Mouse (Mus musculus) intestine, embryonic 14.5 days (tissue): ENCODE measurements around the gene Ikzf2. TPM values are rescaled to one million over a fixed set of nuclear protein-coding genes. Genes with fewer than 3 reads are reported as not detected.

Experiments used
- ATAC-seq: fragments of 200-750 bp; cut with Nextera tagmentation; replicated peaks from 2 replicates; pipeline ENCODE4 v1.8.0; 2017; ENCODE audit warnings: low read depth, moderate number of reproducible peaks, moderate TSS enrichment, moderate library complexity; ENCODE audit not compliant: low FRiP score, low TSS enrichment
- DNase-seq: peaks from one replicate; pipeline ENCODE4 v3.0.0-alpha.2; 2018; ENCODE audit warnings: low spot score
- H3K27ac ChIP-seq: fragments of 300-500 bp; sonication (generic); 2 replicates; pipeline ENCODE4 v1.5.1; 2014; ENCODE audit warnings: low read depth, mild to moderate bottlenecking, control low read depth
- H3K27me3 ChIP-seq: fragments of 300-500 bp; sonication (generic); replicated peaks from 2 replicates; pipeline ENCODE4 v1.6.1; 2014; ENCODE audit warnings: low read length, control low read depth; ENCODE audit not compliant: control insufficient read depth, insufficient read depth
- H3K36me3 ChIP-seq: fragments of 300-500 bp; sonication (generic); 2 replicates; pipeline ENCODE4 v1.6.1; 2014; ENCODE audit warnings: low read length, control low read depth; ENCODE audit not compliant: control insufficient read depth, insufficient read depth
- H3K4me1 ChIP-seq: fragments of 300-500 bp; sonication (generic); replicated peaks from 2 replicates; pipeline ENCODE4 v1.6.1; 2014; ENCODE audit warnings: low read length, control low read depth, mixed read lengths; ENCODE audit not compliant: control insufficient read depth, insufficient read depth
- H3K4me2 ChIP-seq: fragments of 300-500 bp; sonication (generic); 2 replicates; pipeline ENCODE4 v1.6.1; 2014; ENCODE audit warnings: low read length
- H3K4me3 ChIP-seq: fragments of 300-500 bp; sonication (generic); 2 replicates; pipeline ENCODE4 v1.5.1; 2014; ENCODE audit warnings: low read depth, low read length, control low read depth, mixed read lengths
- H3K9ac ChIP-seq: fragments of 300-500 bp; sonication (generic); 2 replicates; pipeline ENCODE4 v1.6.1; 2014; ENCODE audit warnings: mild to moderate bottlenecking, low read length
- H3K9me3 ChIP-seq: fragments of 300-500 bp; sonication (generic); 2 replicates; pipeline ENCODE4 v1.6.1; 2016; ENCODE audit warnings: low read length, control low read depth; ENCODE audit not compliant: control insufficient read depth
- WGBS: fragments of 180-500 bp; shearing (Covaris S2); extraction: QIAGEN DNeasy Blood & Tissue Kit; methylation state at CpG from one replicate; pipeline ENCODE4 v1.1.7; 2014; 5-methylcytosine and 5-hydroxymethylcytosine counted together
- polyA plus RNA-seq: library from polyadenylated mRNA; unstranded; fragments of >200 nt; fragmentation: Nextera tagmentation; extraction: Ambion mirVana; gene quantifications from 2 replicates; pipeline ENCODE4 v1.2.1, GENCODE M21; 2014

Gene Ikzf2
- polyA plus RNA-seq, 1 experiment from 2014 or later, result 4.3 TPM

- H3K4me1 ChIP-seq, result 0 out of 2 replicates have a peak, but pooled peaks cover 3% of the 10 kb centered on the region
- H3K9ac ChIP-seq, result no peak overlapping the region
- H3K27me3 ChIP-seq, result no peaks in the 10 kb centered on the region
- ATAC-seq (no peak), DNase-seq (no peak)
- H3K9me3 ChIP-seq, result no peaks in the 10 kb centered on the region
- H3K4me3 ChIP-seq, result no peak overlapping the region
- H3K36me3 ChIP-seq, result no peaks in the 10 kb centered on the region
- H3K4me2 ChIP-seq, result no peak overlapping the region
- no peak overlapping the region for H3K27ac ChIP-seq
- 49% methylated on average over 3 of the region's 3 CpGs for WGBS
These were observed 4.8 kb downstream of the Ikzf2 start for GRCm38 (mm10) chr1:69682261-69682660.

DNA sequence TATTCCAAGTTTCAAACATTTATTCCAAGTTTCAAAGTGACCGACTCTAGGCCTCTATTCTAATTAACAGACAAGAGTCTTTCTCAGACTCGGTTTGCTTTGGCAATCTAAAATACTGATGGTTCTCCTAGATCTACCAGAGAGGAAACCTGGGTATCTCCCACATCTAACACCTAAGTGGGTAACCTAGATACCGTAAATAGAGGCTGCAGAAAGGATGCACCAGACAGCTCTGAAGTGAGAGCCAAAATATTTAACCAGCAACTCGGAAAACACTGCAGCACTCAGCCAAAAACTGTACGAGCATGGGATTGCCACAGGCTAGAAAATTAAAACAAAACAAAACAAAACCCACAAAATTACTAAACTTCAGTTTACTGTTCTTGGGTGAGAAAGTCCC is 6.0 kb downstream of the Ikzf2 start:
- 0 out of 2 replicates have a peak, but pooled peaks cover 3% of the 10 kb centered on the region for H3K4me1 ChIP-seq
- no peaks in the 10 kb centered on the region for H3K36me3 ChIP-seq
- no peak overlapping the region for H3K27ac ChIP-seq
- ATAC-seq (no peak), DNase-seq (no peak)
- no peaks in the 10 kb centered on the region for H3K27me3 ChIP-seq
- WGBS, result 80% methylated on average over 5 of the region's 5 CpGs
- H3K4me3 ChIP-seq, result no peak overlapping the region
- no peak overlapping the region for H3K4me2 ChIP-seq
- no peaks in the 10 kb centered on the region for H3K9me3 ChIP-seq
- H3K9ac ChIP-seq, result no peak overlapping the region

- ATAC-seq (no peak), DNase-seq (no peak)
- H3K4me3 ChIP-seq, result no peak overlapping the region
- WGBS, result 86% methylated on average over 4 of the region's 4 CpGs
- H3K4me1 ChIP-seq, result 0 out of 2 replicates have a peak, but pooled peaks cover 3% of the 10 kb centered on the region
- H3K4me2 ChIP-seq, result no peak overlapping the region
- no peaks in the 10 kb centered on the region for H3K9me3 ChIP-seq
- H3K9ac ChIP-seq, result no peak overlapping the region
- no peak overlapping the region for H3K27ac ChIP-seq
- H3K27me3 ChIP-seq, result no peaks in the 10 kb centered on the region
- H3K36me3 ChIP-seq, result no peaks in the 10 kb centered on the region
These were observed 6.5 kb downstream of the Ikzf2 start for GRCm38 (mm10) chr1:69680501-69680900.

DNA sequence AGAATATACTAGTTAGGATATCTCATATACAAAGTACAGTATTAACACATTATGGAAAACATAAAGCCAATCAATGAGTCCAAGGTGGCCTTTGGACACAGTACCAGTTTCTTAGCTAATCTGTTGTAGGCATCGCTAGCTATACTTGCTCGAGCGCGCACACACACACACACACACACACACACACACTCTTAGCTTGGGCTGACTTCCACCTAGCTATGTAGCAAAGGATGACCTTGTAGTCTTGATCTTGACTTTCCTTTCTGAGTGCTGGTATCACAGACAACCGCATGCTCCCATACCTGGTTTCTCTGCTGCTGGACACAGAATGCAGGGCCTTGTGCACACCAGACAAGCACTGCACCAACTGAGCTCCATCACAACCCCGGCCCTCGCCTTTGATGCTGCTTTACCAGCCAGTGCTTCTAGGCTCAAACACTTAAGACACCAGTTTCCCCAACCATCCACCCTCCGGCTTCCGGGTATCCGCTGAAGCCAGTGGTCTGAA is 17.1 kb downstream of the Ikzf2 start:
- H3K27ac ChIP-seq, result no peak overlapping the region
- no peaks in the 10 kb centered on the region for H3K27me3 ChIP-seq
- DNase-seq (no peak), ATAC-seq (no peak)
- WGBS, result 91% methylated on average over 10 of the region's 10 CpGs
- no peak overlapping the region for H3K4me3 ChIP-seq
- H3K9me3 ChIP-seq, result no peaks in the 10 kb centered on the region
- no peaks in the 10 kb centered on the region for H3K4me1 ChIP-seq
- H3K4me2 ChIP-seq, result no peak overlapping the region
- no peak overlapping the region for H3K9ac ChIP-seq
- H3K36me3 ChIP-seq, result no peaks in the 10 kb centered on the region

DNA sequence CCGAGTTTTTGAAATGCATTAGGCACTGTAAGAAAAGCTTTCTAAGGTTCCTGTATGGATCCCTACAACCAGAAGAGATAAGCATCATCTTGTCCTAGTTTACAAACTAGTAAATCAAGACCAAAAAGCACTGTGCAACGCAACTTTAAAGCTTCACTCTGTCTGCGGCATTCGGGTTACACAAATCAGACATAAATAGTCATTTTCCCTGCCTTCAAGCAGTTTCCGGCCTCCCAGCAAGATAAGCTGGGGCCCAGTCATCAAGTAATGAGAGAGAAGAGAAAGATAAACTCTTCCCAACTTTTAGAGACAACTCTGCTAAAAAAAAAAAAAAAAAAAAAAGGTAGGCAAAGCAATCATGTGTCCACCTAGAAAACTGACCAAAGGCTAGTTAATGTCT is 19.6 kb downstream of the Ikzf2 start:
- H3K4me3 ChIP-seq, result no peak overlapping the region
- H3K9ac ChIP-seq, result no peak overlapping the region
- ATAC-seq, result no peak
- H3K4me2 ChIP-seq, result no peak overlapping the region
- no peak for DNase-seq
- 49% methylated on average over 5 of the region's 5 CpGs for WGBS
- no peaks in the 10 kb centered on the region for H3K27me3 ChIP-seq
- H3K27ac ChIP-seq, result no peak overlapping the region
- no peaks in the 10 kb centered on the region for H3K9me3 ChIP-seq
- H3K4me1 ChIP-seq, result no peaks in the 10 kb centered on the region
- no peaks in the 10 kb centered on the region for H3K36me3 ChIP-seq

DNA sequence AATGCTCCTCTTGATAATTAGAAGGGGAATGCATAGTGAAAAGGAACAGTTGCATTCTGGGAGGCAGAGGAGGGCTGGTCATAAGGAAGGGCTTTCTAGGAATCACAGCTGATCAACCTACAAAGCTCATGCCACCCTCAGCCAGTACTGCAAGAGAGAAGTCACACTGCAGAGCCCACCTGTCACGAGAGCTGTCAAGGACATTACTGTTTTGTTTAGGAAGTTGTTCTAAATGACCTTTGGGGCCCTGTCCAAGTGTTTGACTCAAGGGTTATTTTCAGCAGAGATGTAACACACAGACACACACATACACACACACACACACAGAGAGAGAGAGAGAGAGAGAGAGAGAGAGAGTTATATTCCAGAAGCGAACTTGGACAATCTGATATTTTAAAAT is 27.3 kb downstream of the Ikzf2 start:
- WGBS, result 64% methylated on average over 2 of the region's 2 CpGs
- Histone ChIP-seq H3K4me1 (no peaks in the 10 kb centered on the region; the same call in 1 of the 2 replicates), H3K9ac (no peak overlapping the region), H3K9me3 (no peaks in the 10 kb centered on the region), H3K4me3 (no peak overlapping the region), H3K36me3 (no peaks in the 10 kb centered on the region), H3K4me2 (no peak overlapping the region), H3K27me3 (no peaks in the 10 kb centered on the region), H3K27ac (no peak overlapping the region)
- ATAC-seq (no peak), DNase-seq (no peak)

GRCm38 (mm10) chr1:69658051-69658450 is 29.0 kb downstream of the Ikzf2 start:
- Histone ChIP-seq H3K4me2 (no peak overlapping the region), H3K4me3 (no peak overlapping the region), H3K9ac (no peak overlapping the region), H3K9me3 (no peaks in the 10 kb centered on the region), H3K4me1 (no peaks in the 10 kb centered on the region; the same call in 1 of the 2 replicates), H3K36me3 (no peaks in the 10 kb centered on the region), H3K27ac (no peak overlapping the region), H3K27me3 (no peaks in the 10 kb centered on the region)
- ATAC-seq (no peak), DNase-seq (no peak)
- 42% methylated on average over 6 of the region's 6 CpGs for WGBS

- ATAC-seq (no peak), DNase-seq (no peak)
- Histone ChIP-seq H3K9ac (no peak overlapping the region), H3K4me1 (no peaks in the 10 kb centered on the region; the same call in 1 of the 2 replicates), H3K27me3 (no peaks in the 10 kb centered on the region), H3K9me3 (no peaks in the 10 kb centered on the region), H3K36me3 (no peaks in the 10 kb centered on the region), H3K4me3 (no peak overlapping the region), H3K4me2 (no peak overlapping the region), H3K27ac (no peak overlapping the region)
- WGBS, result 54% methylated on average over 3 of the region's 3 CpGs
These were observed 29.6 kb downstream of the Ikzf2 start for GRCm38 (mm10) chr1:69657455-69657854.

DNA sequence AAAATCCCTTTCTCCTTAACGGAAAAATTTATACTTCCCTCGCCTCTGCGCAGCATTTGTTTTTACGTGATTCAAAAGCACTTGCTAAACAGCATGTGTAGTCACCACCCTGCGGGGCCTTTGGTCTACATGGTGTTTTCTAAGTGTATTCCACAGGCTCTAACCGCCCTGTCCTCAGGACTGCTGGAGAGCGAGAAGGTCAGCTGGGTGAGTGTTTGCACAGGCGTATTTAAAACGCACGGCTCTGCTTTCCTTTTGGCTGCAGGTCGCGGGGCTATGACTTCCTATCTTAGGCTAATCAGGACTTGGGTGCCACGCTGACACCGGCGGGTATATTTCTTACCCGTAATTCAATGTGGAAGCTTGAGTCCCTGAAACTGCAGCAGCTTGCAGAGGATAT is 30.1 kb downstream of the Ikzf2 start:
- H3K9ac ChIP-seq, result no peak overlapping the region
- H3K36me3 ChIP-seq, result no peaks in the 10 kb centered on the region
- WGBS, result 34% methylated on average over 16 of the region's 16 CpGs
- ATAC-seq (no peak; the same call in 1 of the 2 replicates), DNase-seq (no peak)
- no peak overlapping the region for H3K4me2 ChIP-seq
- H3K27ac ChIP-seq, result no peak overlapping the region
- H3K9me3 ChIP-seq, result no peaks in the 10 kb centered on the region
- H3K27me3 ChIP-seq, result no peaks in the 10 kb centered on the region
- no peaks in the 10 kb centered on the region; the same call in 1 of the 2 replicates for H3K4me1 ChIP-seq
- no peak overlapping the region for H3K4me3 ChIP-seq
